8 mouse cellular contexts compared by ENCODE assay signal in genomic region chr6:87008887-87009286, GRCm38 (mm10). TPM values are rescaled to one million over a fixed set of nuclear protein-coding genes. Genes with fewer than 3 reads are reported as not detected.
DNase-seq lines count a peak whose midpoint lies in the region; ATAC-seq and TF ChIP-seq lines count a peak whose summit lies in the region.

TSS of gene Nfu1 (plus strand) at chr6:87009236.

- no peaks in the 10 kb centered on the region; the same call in 1 of the 2 replicates for H3K4me1 ChIP-seq in lung, adult 2 months (ENCODE audit: control insufficient read depth, insufficient read depth, low read length)
- peaks cover 7% of the 10 kb centered on the region; the same call in 1 of the 2 replicates for H3K4me1 ChIP-seq in heart, embryonic 10.5 days
- peaks cover 14% of the 10 kb centered on the region for H3K4me1 ChIP-seq in midbrain, embryonic 15.5 days

- peak within 1 kb of the TSS; percentile 56 for H3K4me2 ChIP-seq in midbrain, embryonic 15.5 days

- no peaks in the 10 kb centered on the region for H3K27me3 ChIP-seq in heart, embryonic 10.5 days (ENCODE audit: insufficient read depth, poor library complexity, severe bottlenecking)
- H3K27me3 ChIP-seq in midbrain, embryonic 15.5 days (replicated peaks), result no peaks in the 10 kb centered on the region

- no peak for ATAC-seq in common myeloid progenitor, adult 5-6 weeks (replicated peaks; ENCODE audit: low read depth, poor library complexity, severe bottlenecking)
- ATAC-seq in midbrain, embryonic 15.5 days (replicated peaks), result no peak

- H3K9ac ChIP-seq in midbrain, embryonic 15.5 days, result peak within 1 kb of the TSS; percentile 90

- peak within 1 kb of the TSS; percentile 97 for H3K27ac ChIP-seq in heart, embryonic 10.5 days
- peak within 1 kb of the TSS; percentile 83 for H3K27ac ChIP-seq in midbrain, embryonic 15.5 days

- peak within 1 kb of the TSS; percentile 94 for H3K4me3 ChIP-seq in lung, adult 2 months (replicated peaks; ENCODE audit: extremely low read depth, low read depth, low read length)
- H3K4me3 ChIP-seq in heart, embryonic 10.5 days, result peak within 1 kb of the TSS; percentile 96
- peak within 1 kb of the TSS; percentile 64 for H3K4me3 ChIP-seq in midbrain, embryonic 15.5 days

- no peak for DNase-seq in lung, adult 2 months
- no peak for DNase-seq in lung, postnatal 36 days
- no peak for DNase-seq in heart, embryonic 10.5 days (ENCODE audit: low spot score)
- DNase-seq in layer of hippocampus, postnatal 25 days (ENCODE audit: extremely low spot score in 1 of 2, low spot score in 1 of 2), result no peak
- no peak for DNase-seq in frontal cortex, postnatal 36 days (ENCODE audit: low spot score in 2 of 2)
- no peak for DNase-seq in cerebellum, postnatal 14 days

- no peak for TF ChIP-seq POLR2A in lung, adult 2 months (IDR thresholded peaks at IDR 0.05; ENCODE audit: borderline replicate concordance, extremely low read depth, low read depth, low read length)

- 72% methylated on average over 6 of the region's 6 CpGs for WGBS in lung, adult 2 months
- WGBS in heart, embryonic 10.5 days, result 77% methylated on average over 6 of the region's 6 CpGs
- 76% methylated on average over 6 of the region's 6 CpGs for WGBS in midbrain, embryonic 15.5 days

- H3K9me3 ChIP-seq in heart, embryonic 10.5 days, result no peaks in the 10 kb centered on the region
- H3K9me3 ChIP-seq in midbrain, embryonic 15.5 days, result no peaks in the 10 kb centered on the region

- no peak for TF ChIP-seq CTCF in lung, adult 2 months (IDR thresholded peaks at IDR 0.05; ENCODE audit: insufficient read depth, low read length)

- H3K36me3 ChIP-seq in heart, embryonic 10.5 days, result peaks cover 8% of the 10 kb centered on the region; the same call in 1 of the 2 replicates
- peaks cover 4% of the 10 kb centered on the region; the same call in 1 of the 2 replicates for H3K36me3 ChIP-seq in midbrain, embryonic 15.5 days (replicated peaks)

RNA-seq across cellular contexts. Expression of gene Nfu1, which starts in this region (rescaled TPM):
- polyA plus RNA-seq in lung, adult 2 months (2012; rRNA removed), result 72.5 and 88.5 TPM in 2 replicates
- total RNA-seq in common myeloid progenitor, adult 5-6 weeks (2017), result 65.8 and 117 TPM in 2 replicates
- polyA plus RNA-seq in heart, embryonic 10.5 days (2016; fragmentation: Nextera tagmentation; extraction: Ambion mirVana), result 107 and 111 TPM in 2 replicates
- 10 to 100 TPM; 57.5 to 59.6 TPM for total RNA-seq in layer of hippocampus, postnatal 25 days (2021)
- polyA plus RNA-seq in midbrain, embryonic 15.5 days (2015; fragmentation: Nextera tagmentation; extraction: Ambion mirVana), result 127 and 129 TPM in 2 replicates
